Mouse (Mus musculus): ENCODE data around the gene Ldhc.
A peak's percentile ranks its signal among the peaks of the same experiment; 100 is the strongest.
"Not testable (repeated sequence)": the region's sequence is repeated elsewhere in the genome, so short reads cannot be mapped to it uniquely, and the experiment has no call there.

The Ldhc gene

GRCm38 (mm10) chr7:46860996-46861395 is at the start of gene Ldhc:
Gene Ldhc, plus strand, starts transcription at chr7:46861203.
- no peak for DNase-seq

- DNase-seq = no peak
Observed at GRCm38 (mm10) chr7:46814012-46814411, 47.0 kb upstream of the Ldhc start.

GRCm38 (mm10) chr7:46820876-46821632 is 39.9 kb upstream of the Ldhc start:
- DNase-seq = peak; percentile 63 to 79

- DNase-seq = peak; percentile 56 to 76
Observed at GRCm38 (mm10) chr7:46827046-46827802, 33.8 kb upstream of the Ldhc start.

GRCm38 (mm10) chr7:46827803-46828184 is 33.2 kb upstream of the Ldhc start:
- no peak for DNase-seq

GRCm38 (mm10) chr7:46829911-46830310 is 31.1 kb upstream of the Ldhc start:
- DNase-seq = peak; percentile 43 to 70

- DNase-seq = peak in 1 of 2 experiments; percentile 54
Observed at GRCm38 (mm10) chr7:46830799-46831590, 30.0 kb upstream of the Ldhc start.

- no peak for DNase-seq
Observed at GRCm38 (mm10) chr7:46831693-46832092, 29.3 kb upstream of the Ldhc start.

- not testable (repeated sequence) for DNase-seq
Observed at GRCm38 (mm10) chr7:46832112-46832810, 28.7 kb upstream of the Ldhc start.

- DNase-seq = peak; percentile 90 to 93
Observed at GRCm38 (mm10) chr7:46833266-46833665, 27.7 kb upstream of the Ldhc start.

- no peak for DNase-seq
Observed at GRCm38 (mm10) chr7:46833670-46834255, 27.2 kb upstream of the Ldhc start.

- peak in 1 of 2 experiments; percentile 49 for DNase-seq
Observed at GRCm38 (mm10) chr7:46834994-46835610, 25.9 kb upstream of the Ldhc start.

- DNase-seq = no peak
Observed at GRCm38 (mm10) chr7:46836357-46836756, 24.6 kb upstream of the Ldhc start.

GRCm38 (mm10) chr7:46837073-46837472 is 23.9 kb upstream of the Ldhc start:
- no peak for DNase-seq

- DNase-seq = peak; percentile 65 to 81
Observed at GRCm38 (mm10) chr7:46838104-46838671, 22.8 kb upstream of the Ldhc start.

GRCm38 (mm10) chr7:46838891-46839302 is 22.1 kb upstream of the Ldhc start:
- peak; percentile 80 to 94 for DNase-seq

GRCm38 (mm10) chr7:46839446-46839845 is 21.6 kb upstream of the Ldhc start:
- peak; percentile 76 to 89 for DNase-seq

- DNase-seq = no peak
Observed at GRCm38 (mm10) chr7:46839861-46840260, 21.1 kb upstream of the Ldhc start.

GRCm38 (mm10) chr7:46840326-46840725 is 20.7 kb upstream of the Ldhc start:
- peak in 1 of 2 experiments; percentile 63 for DNase-seq

- no peak for DNase-seq
Observed at GRCm38 (mm10) chr7:46840787-46841525, 20.0 kb upstream of the Ldhc start, which contains the start of gene Ldha. Gene Ldha, plus strand, starts transcription at chr7:46841475.

Data from kidney, postnatal 25 days (tissue).